Mouse (Mus musculus) stomach, embryonic 15.5 days (tissue): ENCODE results near the gene Mdh1b. TPM values are rescaled to one million over a fixed set of nuclear protein-coding genes. Genes with fewer than 3 reads are reported as not detected.

Experiments used
- polyA plus RNA-seq: library from polyadenylated mRNA; unstranded; fragments of >200 nt; fragmentation: Nextera tagmentation; extraction: Ambion mirVana; gene quantifications from 2 replicates; pipeline ENCODE4 v1.2.1, GENCODE M21; 2015

The Mdh1b gene
- polyA plus RNA-seq, 1 experiment from 2014 or later: 0.08 TPM

Other genes with a start within 250 kb of the Mdh1b start
- not detected in 2 replicates for gene Gm39653, start 114.3 kb downstream of the Mdh1b start, polyA plus RNA-seq
- gene Dytn, start 43.4 kb downstream of the Mdh1b start, polyA plus RNA-seq: not detected in 2 replicates
- gene Fastkd2, start 296 bp upstream of the Mdh1b start, polyA plus RNA-seq: 58.4 and 60.7 TPM in 2 replicates
- 0.08 and 0.12 TPM in 2 replicates for gene 4933402D24Rik, start 38.9 kb upstream of the Mdh1b start, polyA plus RNA-seq